Mouse (Mus musculus): ENCODE results near the gene Chst3.

Gene Chst3

DNA sequence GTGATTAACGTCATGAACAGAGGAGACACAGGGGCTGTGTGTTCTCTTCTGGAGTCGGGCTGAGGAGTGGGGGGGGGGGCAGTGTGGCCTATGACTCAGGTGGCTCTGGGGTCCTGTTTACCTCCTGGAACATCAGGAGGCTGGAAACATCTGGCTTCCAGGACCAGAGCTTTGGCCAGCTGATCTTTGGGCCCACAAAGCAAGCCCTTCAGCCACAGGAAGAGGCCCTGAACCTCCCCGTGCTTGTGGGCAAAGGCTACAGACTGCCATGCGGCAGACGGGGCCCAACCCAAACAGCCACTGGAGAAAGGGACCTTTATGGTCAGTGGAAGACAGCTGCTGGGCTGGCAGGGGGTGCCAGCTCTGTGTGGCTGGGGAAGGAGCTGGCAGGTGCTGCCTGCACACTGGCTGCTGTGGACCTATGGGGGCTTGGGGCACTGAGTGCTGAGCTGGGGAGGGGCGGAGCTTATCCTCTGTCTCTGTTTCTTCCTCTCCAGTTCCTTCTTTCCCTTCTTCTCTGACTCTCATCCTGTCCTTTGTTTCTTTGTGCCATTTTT, 67.9 kb downstream of the Chst3 start:
- TF ChIP-seq GATA4 (IDR thresholded peaks at IDR 0.05; ENCODE audit: insufficient replicate concordance, low read length) = no peak

DNA sequence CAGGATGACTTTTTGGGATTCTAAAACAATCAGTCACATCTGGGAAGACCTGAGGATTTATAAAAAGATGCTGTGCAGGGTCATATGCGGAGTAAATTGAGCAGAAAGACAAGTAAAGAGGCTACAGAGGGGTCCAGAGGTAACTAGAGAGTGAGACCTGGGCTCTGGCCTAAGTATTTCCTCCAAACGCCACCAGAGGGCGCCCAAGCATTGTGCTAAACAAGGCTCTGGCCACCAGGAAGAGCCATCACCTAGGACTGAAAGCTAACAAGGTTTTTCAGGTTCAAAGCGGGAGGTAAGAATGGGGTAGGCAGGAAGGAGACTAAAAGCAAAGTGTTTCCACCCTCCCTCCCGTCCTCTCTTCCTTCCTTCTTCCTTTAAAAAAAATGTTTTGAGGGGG, 71.0 kb downstream of the Chst3 start:
- TF ChIP-seq GATA4 (IDR thresholded peaks at IDR 0.05; ENCODE audit: insufficient replicate concordance, low read length) = no peak

DNA sequence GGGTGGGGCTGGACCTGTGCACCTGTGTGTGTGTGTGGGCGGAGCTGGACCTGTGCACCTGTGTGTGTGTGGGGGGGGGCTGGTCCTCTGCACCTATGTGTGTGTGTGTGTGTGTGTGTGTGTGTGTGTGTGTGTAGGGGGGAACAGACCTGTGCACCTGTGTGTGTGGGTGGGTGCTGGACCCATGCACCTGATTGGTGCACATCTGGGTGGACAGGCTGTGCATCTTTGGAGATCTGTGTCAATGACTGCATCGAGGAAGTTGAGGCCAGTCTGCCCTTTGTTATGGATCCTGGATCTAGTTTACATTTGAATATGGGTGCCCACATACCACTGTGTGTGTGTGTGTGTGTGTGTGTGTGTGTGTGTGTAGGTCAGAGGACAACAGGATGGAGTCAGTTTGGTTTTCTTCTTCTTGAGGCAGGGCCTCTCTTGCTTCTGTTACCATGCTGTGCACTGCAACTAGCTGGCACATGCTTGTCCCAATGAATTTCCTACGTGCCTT, 77.4 kb downstream of the Chst3 start:
- no peak for TF ChIP-seq GATA4 (IDR thresholded peaks at IDR 0.05; ENCODE audit: insufficient replicate concordance, low read length)

DNA sequence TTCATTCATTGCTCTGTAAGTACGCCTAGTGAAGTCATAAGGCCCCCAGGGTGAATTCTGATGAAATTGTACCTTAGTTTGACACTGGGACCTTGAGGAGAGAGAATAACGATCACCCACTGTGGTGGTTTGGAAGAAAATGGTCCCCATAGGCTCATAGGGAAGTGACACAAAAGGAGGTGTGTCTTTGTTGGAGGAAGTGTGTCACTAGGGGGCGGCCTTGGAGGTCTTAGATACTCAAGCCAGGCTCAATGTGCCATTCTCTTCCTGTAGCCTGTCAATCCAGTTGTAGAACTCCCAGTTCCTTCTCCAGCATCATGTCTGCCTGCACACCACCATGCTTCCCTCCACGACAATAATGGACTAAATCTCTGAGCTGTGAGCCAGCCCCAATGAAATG, 78.3 kb downstream of the Chst3 start:
- no peak for TF ChIP-seq GATA4 (IDR thresholded peaks at IDR 0.05; ENCODE audit: insufficient replicate concordance, low read length)

DNA sequence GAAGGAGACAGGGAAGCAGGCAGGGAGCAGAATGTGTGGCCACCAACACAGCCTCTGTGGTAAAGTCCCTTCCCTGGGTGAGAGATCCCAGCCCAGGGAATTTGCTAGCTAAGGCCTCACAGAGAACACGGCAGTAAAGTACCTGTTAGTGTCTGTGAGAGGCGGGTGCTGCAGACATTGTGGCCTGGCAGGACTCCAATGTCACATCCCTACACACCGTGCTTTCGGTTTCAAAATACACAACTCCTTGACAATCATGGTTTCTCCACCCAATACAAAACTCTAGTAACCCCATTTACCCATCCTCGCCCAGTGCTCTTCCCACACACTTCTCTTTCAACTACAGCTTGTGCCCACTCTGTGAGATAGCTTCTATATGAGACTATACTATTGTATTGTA, 80.4 kb downstream of the Chst3 start:
- no peak for TF ChIP-seq GATA4 (IDR thresholded peaks at IDR 0.05; ENCODE audit: insufficient replicate concordance, low read length)

DNA sequence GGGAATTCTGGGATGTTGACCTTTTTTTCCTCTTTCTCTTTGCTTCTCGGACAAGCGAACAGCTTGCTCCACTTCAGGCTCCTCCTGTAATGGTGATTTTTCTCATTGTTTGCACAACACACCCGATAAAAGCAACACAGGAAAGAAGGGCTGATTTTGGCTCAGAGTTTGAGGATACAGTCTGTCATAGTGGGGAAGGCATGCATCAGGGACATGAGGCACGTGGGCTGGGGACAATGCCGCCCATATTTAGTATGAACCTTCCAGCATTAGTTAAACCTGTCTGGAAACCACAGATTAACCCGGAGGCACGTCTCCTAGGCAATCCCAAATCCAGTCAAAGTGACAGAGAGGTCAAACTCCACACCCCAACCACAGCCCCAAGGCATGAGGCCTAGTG, 82.1 kb downstream of the Chst3 start:
- no peak for TF ChIP-seq GATA4 (IDR thresholded peaks at IDR 0.05; ENCODE audit: insufficient replicate concordance, low read length)

DNA sequence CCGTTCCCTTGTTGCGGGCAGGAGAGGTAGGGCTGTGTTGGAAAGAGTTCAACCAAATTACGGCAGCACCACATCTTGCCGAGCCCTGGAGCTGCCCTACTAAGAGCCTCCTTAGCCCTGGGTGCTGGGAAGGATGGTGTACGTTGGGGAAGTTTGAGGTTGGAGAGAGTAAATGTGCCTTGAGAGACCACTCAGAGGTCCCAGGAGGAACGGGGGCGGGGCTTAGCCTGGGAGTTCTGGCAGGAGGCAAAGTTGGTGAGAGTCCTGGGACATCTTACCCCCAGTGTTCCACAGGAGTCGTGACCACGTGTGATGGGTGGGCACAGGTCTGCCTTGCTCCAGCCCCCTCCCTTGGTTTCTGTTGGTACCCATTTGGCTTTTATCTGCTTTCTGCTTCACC, 84.9 kb downstream of the Chst3 start:
- no peak for TF ChIP-seq GATA4 (IDR thresholded peaks at IDR 0.05; ENCODE audit: insufficient replicate concordance, low read length)

DNA sequence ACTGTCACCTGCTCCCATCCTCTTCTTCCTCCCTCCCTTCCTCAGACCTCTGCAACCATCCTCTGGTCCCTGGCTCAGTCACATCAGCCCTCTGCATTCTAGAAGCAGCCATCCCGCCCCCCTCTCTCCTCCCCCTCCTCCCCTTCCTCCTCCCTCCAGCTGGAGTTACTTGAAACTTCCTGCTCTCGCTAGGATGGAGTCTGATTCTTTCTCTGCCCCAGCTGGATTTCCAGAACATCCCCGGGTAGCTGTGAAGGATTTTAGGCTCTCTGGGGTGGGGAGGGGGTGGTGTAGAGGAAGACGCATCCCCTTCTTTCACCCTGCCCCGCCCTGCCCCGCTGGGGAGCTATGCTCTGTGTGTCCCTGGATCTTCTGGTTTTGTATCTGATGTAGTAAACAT, 85.6 kb downstream of the Chst3 start:
- no peak for TF ChIP-seq GATA4 (IDR thresholded peaks at IDR 0.05; ENCODE audit: insufficient replicate concordance, low read length)
